Mouse (Mus musculus) heart, adult 2 months (tissue): ENCODE measurements around the gene Pias4. TPM values are rescaled to one million over a fixed set of nuclear protein-coding genes. Genes with fewer than 3 reads are reported as not detected.
A peak's percentile ranks its signal among the peaks of the same experiment; 100 is the strongest.
"Not testable (repeated sequence)": the region's sequence is repeated elsewhere in the genome, so short reads cannot be mapped to it uniquely, and the experiment has no call there.

ENCODE experiments used
- DNase-seq, 2 experiments: peaks; one replicate each; pipeline ENCODE4 v3.0.0; 2021
- H3K27ac ChIP-seq: fragments of 200-600 bp; 2 replicates; pipeline ENCODE4 v1.8.1; 2022
- H3K27me3 ChIP-seq: fragments of 200-500 bp; 2 replicates; pipeline ENCODE4 v1.6.1; 2012; ENCODE audit warnings: mild to moderate bottlenecking, low read length, inconsistent platforms, mixed read lengths; ENCODE audit not compliant: control insufficient read depth, insufficient read depth
- H3K36me3 ChIP-seq: fragments of 200-500 bp; 2 replicates; pipeline ENCODE4 v1.6.1; 2012; ENCODE audit warnings: low read length, inconsistent platforms; ENCODE audit not compliant: control insufficient read depth, insufficient read depth
- H3K4me1 ChIP-seq: fragments of 200-500 bp; 2 replicates; pipeline ENCODE4 v1.6.1; 2011; ENCODE audit warnings: low read length; ENCODE audit not compliant: control insufficient read depth, insufficient read depth
- H3K4me3 ChIP-seq: fragments of 200-600 bp; 2 replicates; pipeline ENCODE4 v1.8.1; 2022
- H3K79me2 ChIP-seq: fragments of 200-500 bp; replicated peaks from 2 replicates; pipeline ENCODE4 v1.6.1; 2012; ENCODE audit warnings: mild to moderate bottlenecking, inconsistent platforms, low read length, moderate library complexity, mixed read lengths; ENCODE audit not compliant: control insufficient read depth, insufficient read depth
- H3K9ac ChIP-seq: fragments of 200-500 bp; 2 replicates; pipeline ENCODE4 v1.6.1; 2012; ENCODE audit warnings: low read depth, mild to moderate bottlenecking, control low read depth, inconsistent platforms, low read length, mixed read lengths
- CTCF ChIP-seq: fragments of 200-600 bp; IDR thresholded peaks from 2 replicates; pipeline ENCODE4 v1.8.1; 2022; ENCODE audit warnings: antibody characterized with exemption, mild to moderate bottlenecking, moderate library complexity
- EP300 ChIP-seq: fragments of 200-500 bp; IDR thresholded peaks from 2 replicates; pipeline ENCODE4 v1.6.1; 2011; ENCODE audit warnings: low read depth, low read length, control low read depth; ENCODE audit not compliant: insufficient read depth
- POLR2A ChIP-seq: fragments of 200-500 bp; IDR thresholded peaks from 2 replicates; pipeline ENCODE4 v1.6.1; 2011; ENCODE audit warnings: mild to moderate bottlenecking, low read depth, low read length, control low read depth; ENCODE audit not compliant: insufficient read depth
- WGBS: fragments of 180-500 bp; shearing (Covaris S2); methylation state at CpG from one replicate; pipeline ENCODE4 v1.1.7; 2018; 5-methylcytosine and 5-hydroxymethylcytosine counted together
- intact Hi-C: fragments of 180-260 bp; cut with DNase I; formaldehyde crosslinking; loops from one replicate; pipeline ENCODE4 v1.15.1; 2025
- polyA plus RNA-seq: library from polyadenylated mRNA; depleted of rRNA; stranded (reverse); fragments of >200 nt; gene quantifications from 2 replicates; pipeline ENCODE4 v1.2.3, GENCODE M21; 2012
- total RNA-seq, 2 experiments: library from RNA; stranded (reverse); gene quantifications; 2 replicates each; pipeline ENCODE4 v1.2.3; 2021

Gene Pias4
- total and polyA plus RNA-seq, 3 experiments, result 14.1 to 22.3 (median 16.5) TPM

DNA sequence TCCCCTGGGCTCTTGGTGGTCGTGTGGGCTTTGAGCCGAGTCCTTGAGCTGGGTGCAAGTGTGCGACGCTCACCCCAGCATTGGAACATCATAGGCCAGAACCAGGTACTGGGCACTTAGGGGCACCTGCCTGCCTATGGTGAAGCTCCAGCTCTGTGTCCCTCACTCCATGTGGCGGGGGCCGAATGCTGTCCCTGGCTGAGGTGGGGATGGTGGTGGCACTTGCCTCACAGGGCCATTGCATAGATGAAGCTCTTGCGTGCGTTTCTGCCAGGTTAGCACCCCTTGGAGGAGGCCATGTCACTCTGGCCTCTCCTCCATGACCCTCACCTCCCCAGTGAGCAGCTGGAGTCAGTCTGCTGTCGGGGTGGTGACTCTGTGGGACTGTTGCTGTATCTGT lies 19.4 kb upstream of the Pias4 start:
- Histone ChIP-seq H3K79me2 (0 out of 2 replicates have a peak, but pooled peaks cover 2% of the 10 kb centered on the region), H3K9ac (no peak overlapping the region), H3K4me3 (no peak overlapping the region), H3K27ac (no peak overlapping the region), H3K36me3 (no peaks in the 10 kb centered on the region), H3K4me1 (peaks cover 7% of the 10 kb centered on the region), H3K27me3 (no peaks in the 10 kb centered on the region)
- intact Hi-C loops, result no loop called here
- TF ChIP-seq POLR2A (no peak), CTCF (no peak), EP300 (no peak)
- DNase-seq, result no peak
- 92% methylated on average over 9 of the region's 9 CpGs for WGBS

DNA sequence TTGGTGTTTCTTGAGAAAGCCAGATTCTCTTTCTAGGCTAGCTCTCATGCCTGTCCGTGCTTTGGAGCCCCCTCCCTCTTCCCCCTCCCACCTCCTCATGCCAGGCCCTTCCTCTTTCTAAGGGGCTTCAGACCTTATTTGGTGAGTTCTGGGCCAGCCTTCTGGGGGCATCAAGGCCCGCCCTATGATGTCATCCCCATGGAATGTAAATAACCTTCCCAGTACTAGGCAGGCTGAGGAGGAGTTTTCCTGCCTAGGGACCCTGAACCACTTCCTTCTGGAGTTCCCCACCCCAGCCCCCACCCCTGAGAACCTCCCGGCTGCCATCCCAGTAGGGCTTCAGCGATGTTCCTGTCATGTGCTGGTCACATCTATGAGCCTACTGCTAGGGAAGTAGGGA lies 17.0 kb upstream of the Pias4 start:
- Histone ChIP-seq H3K4me1 (peaks cover 7% of the 10 kb centered on the region), H3K4me3 (no peak overlapping the region), H3K9ac (no peak overlapping the region), H3K27ac (peak overlapping the region; percentile 15; the same call in 1 of the 2 replicates), H3K27me3 (no peaks in the 10 kb centered on the region), H3K79me2 (0 out of 2 replicates have a peak, but pooled peaks cover 2% of the 10 kb centered on the region), H3K36me3 (no peaks in the 10 kb centered on the region)
- intact Hi-C loops, result no loop called here
- no peak for DNase-seq
- no peak for TF ChIP-seq CTCF
- no peak for TF ChIP-seq POLR2A
- no peak for TF ChIP-seq EP300
- WGBS, result 15% methylated on average over 4 of the region's 4 CpGs

DNA sequence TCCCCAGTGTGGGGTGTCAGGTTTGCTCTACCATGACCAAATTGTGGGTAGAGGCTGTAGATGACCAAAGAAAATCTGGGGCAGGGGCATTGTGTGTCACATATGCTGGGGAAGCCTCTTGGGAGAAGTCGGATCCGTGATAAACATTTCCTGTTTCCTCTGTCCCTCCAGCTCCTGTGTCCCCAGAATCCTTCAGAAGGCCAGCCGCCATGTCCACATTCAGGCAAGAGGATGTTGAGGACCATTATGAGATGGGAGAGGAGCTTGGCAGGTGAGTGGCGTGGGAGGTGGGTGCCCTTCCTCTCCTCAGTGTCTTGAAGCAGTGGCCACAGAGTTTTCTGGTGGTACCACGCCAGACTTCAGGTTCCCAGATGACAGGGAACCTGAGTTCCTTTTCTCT lies 16.1 kb upstream of the Pias4 start, which contains the start of gene 4930442H23Rik:
Gene 4930442H23Rik, minus strand, starts transcription at position 45 of the 400 bp plus-strand sequence.
- H3K4me1 ChIP-seq, result peaks cover 8% of the 10 kb centered on the region
- H3K27ac ChIP-seq, result peak within 1 kb of the TSS; percentile 95
- H3K36me3 ChIP-seq, result no peaks in the 10 kb centered on the region
- no peak for DNase-seq
- H3K79me2 ChIP-seq, result peaks cover 2% of the 10 kb centered on the region; the same call in 1 of the 2 replicates
- WGBS, result 56% methylated on average over 5 of the region's 5 CpGs
- intact Hi-C loops, result no loop called here
- H3K4me3 ChIP-seq, result peak within 1 kb of the TSS; percentile 69
- no peaks in the 10 kb centered on the region for H3K27me3 ChIP-seq
- peak within 1 kb of the TSS; percentile 79 for H3K9ac ChIP-seq
- TF ChIP-seq POLR2A, result no peak

- intact Hi-C loops, result no loop called here
- peaks cover 12% of the 10 kb centered on the region for H3K4me1 ChIP-seq
Measured at GRCm38 (mm10) chr10:81182336-81183333, 14.9 kb upstream of the Pias4 start, which contains the start of gene Dapk3. TSS of gene Dapk3 (plus strand) at chr10:81183005.

DNA sequence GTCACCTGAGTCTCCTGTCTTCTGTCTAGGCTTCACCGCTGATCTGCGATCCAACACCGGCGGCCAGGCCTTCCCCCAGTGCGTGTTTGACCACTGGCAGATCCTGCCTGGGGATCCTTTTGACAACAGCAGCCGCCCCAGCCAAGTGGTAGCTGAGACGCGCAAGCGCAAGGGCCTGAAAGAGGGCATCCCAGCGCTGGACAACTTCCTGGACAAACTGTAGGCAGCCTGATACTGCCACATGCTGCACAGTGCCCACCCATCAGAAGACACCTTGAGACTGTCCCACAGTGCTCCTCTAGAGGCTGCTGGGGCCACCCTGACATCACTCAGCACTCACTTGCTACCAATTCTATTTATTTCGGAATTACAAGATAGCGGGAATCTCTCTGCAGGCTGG lies 14.1 kb upstream of the Pias4 start:
- H3K27me3 ChIP-seq, H3K36me3 ChIP-seq, H3K27ac ChIP-seq, H3K4me3 ChIP-seq, DNase-seq, H3K9ac ChIP-seq, intact Hi-C loops, H3K79me2 ChIP-seq: not testable (repeated sequence)
- WGBS, result 58% methylated on average over 12 of the region's 12 CpGs
- H3K4me1 ChIP-seq, result peaks cover 15% of the 10 kb centered on the region

More at GRCm38 (mm10) chr10:81182336-81183333, 14.9 kb upstream of the Pias4 start, which contains the start of gene Dapk3:
- Histone ChIP-seq H3K27me3 (no peaks in the 10 kb centered on the region), H3K9ac (peak within 1 kb of the TSS; percentile 79), H3K79me2 (peaks cover 2% of the 10 kb centered on the region; the same call in 1 of the 2 replicates), H3K36me3 (peaks cover 3% of the 10 kb centered on the region; the same call in 1 of the 2 replicates), H3K4me3 (peak within 1 kb of the TSS; percentile 69), H3K27ac (peak within 1 kb of the TSS; percentile 95)
- peak; percentile 94 for TF ChIP-seq EP300
- no peak for TF ChIP-seq CTCF
- peak; percentile 93 for TF ChIP-seq POLR2A
- DNase-seq, result peak; percentile 92 to 97
- WGBS, result 6% methylated on average over 53 of the region's 53 CpGs

- no peak for TF ChIP-seq CTCF
- TF ChIP-seq POLR2A, result no peak
- TF ChIP-seq EP300, result no peak
Measured at GRCm38 (mm10) chr10:81180946-81181345, 13.2 kb upstream of the Pias4 start.

More at GRCm38 (mm10) chr10:81180946-81181345, 13.2 kb upstream of the Pias4 start:
- peaks cover 15% of the 10 kb centered on the region for H3K4me1 ChIP-seq
- 82% methylated on average over 13 of the region's 13 CpGs for WGBS
- H3K9ac ChIP-seq, result no peak overlapping the region
- no peak overlapping the region for H3K27ac ChIP-seq
- intact Hi-C loops, result no loop called here
- no peak overlapping the region for H3K4me3 ChIP-seq
- H3K79me2 ChIP-seq, result peaks cover 4% of the 10 kb centered on the region; the same call in 1 of the 2 replicates
- peaks cover 3% of the 10 kb centered on the region; the same call in 1 of the 2 replicates for H3K36me3 ChIP-seq
- no peak for DNase-seq
- H3K27me3 ChIP-seq, result no peaks in the 10 kb centered on the region
